Mouse (Mus musculus) myocyte (in vitro differentiated cells): Measurements from ENCODE around the gene Robo2. TPM values are rescaled to one million over a fixed set of nuclear protein-coding genes. Genes with fewer than 3 reads are reported as not detected.

ENCODE experiments used
- H3K27me3 ChIP-seq: one replicate; pipeline ENCODE4 v1.6.1; 2011; ENCODE audit not compliant: control insufficient read depth, insufficient read depth, insufficient read length
- H3K36me3 ChIP-seq: one replicate; pipeline ENCODE4 v1.6.1; 2011; ENCODE audit not compliant: control insufficient read depth, insufficient read depth
- H3K4me2 ChIP-seq: one replicate; pipeline ENCODE4 v1.6.1; 2011; ENCODE audit warnings: low read depth, control low read depth
- H3K4me3 ChIP-seq: one replicate; pipeline ENCODE4 v1.5.1; 2011; ENCODE audit warnings: mild to moderate bottlenecking, control low read depth, moderate library complexity
- H3K79me2 ChIP-seq: one replicate; pipeline ENCODE4 v1.6.1; 2011; ENCODE audit not compliant: control insufficient read depth, insufficient read depth
- H3ac ChIP-seq: one replicate; pipeline ENCODE4 v1.6.1; 2011; ENCODE audit not compliant: control insufficient read depth, insufficient read length
- CEBPB ChIP-seq: IDR thresholded peaks from 2 replicates; pipeline ENCODE4 v1.6.1; 2011; ENCODE audit warnings: mild to moderate bottlenecking, moderate library complexity; ENCODE audit not compliant: poor library complexity, insufficient read depth, severe bottlenecking
- E2F4 ChIP-seq: IDR thresholded peaks from one replicate; pipeline ENCODE4 v1.6.1; 2011; ENCODE audit warnings: mild to moderate bottlenecking, control low read depth, moderate library complexity; ENCODE audit not compliant: insufficient read depth
- MAX ChIP-seq: IDR thresholded peaks from one replicate; pipeline ENCODE4 v1.6.1; 2011; ENCODE audit warnings: low read depth, mild to moderate bottlenecking, control low read depth
- MYOD1 ChIP-seq, 3 experiments: IDR thresholded peaks; one replicate each; pipeline ENCODE4 v1.6.1; 2011; ENCODE audit warnings: control low read depth in 2 of 3, low read depth in 2 of 3, mild to moderate bottlenecking in 2 of 3, moderate library complexity in 1 of 3; ENCODE audit not compliant: insufficient read length in 2 of 3, control insufficient read depth in 1 of 3
- MYOG ChIP-seq, 3 experiments: IDR thresholded peaks; one replicate each; pipeline ENCODE4 v1.6.1; 2011; ENCODE audit warnings: control low read depth in 2 of 3, low read depth in 2 of 3, mild to moderate bottlenecking in 2 of 3; ENCODE audit not compliant: insufficient read length in 2 of 3, control insufficient read depth in 1 of 3, insufficient read depth in 1 of 3
- POLR2AphosphoS2 ChIP-seq: IDR thresholded peaks from one replicate; pipeline ENCODE4 v1.6.1; 2011; ENCODE audit warnings: low read depth, control low read depth; ENCODE audit not compliant: insufficient read length
- REST ChIP-seq: IDR thresholded peaks from one replicate; pipeline ENCODE4 v1.6.1; 2011; ENCODE audit warnings: mild to moderate bottlenecking, control low read depth, moderate library complexity; ENCODE audit not compliant: insufficient read depth, insufficient read length
- SRF ChIP-seq: IDR thresholded peaks from one replicate; pipeline ENCODE4 v1.6.1; 2011; ENCODE audit warnings: low read depth; ENCODE audit not compliant: control insufficient read depth, insufficient read length
- TCF12 ChIP-seq: IDR thresholded peaks from one replicate; pipeline ENCODE4 v1.6.1; 2011; ENCODE audit warnings: mild to moderate bottlenecking, control low read depth; ENCODE audit not compliant: poor library complexity, insufficient read depth, severe bottlenecking
- TCF3 ChIP-seq: IDR thresholded peaks from one replicate; pipeline ENCODE4 v1.6.1; 2011; ENCODE audit warnings: low read depth, control low read depth; ENCODE audit not compliant: insufficient read length
- USF1 ChIP-seq: IDR thresholded peaks from one replicate; pipeline ENCODE4 v1.6.1; 2011; ENCODE audit warnings: low read depth, mild to moderate bottlenecking, control low read depth, moderate library complexity
- polyA plus RNA-seq: library from polyadenylated mRNA; unstranded; fragments of >200 nt; fragmentation: generic; extraction: Trizol; gene quantifications from one replicate; pipeline ENCODE4 v1.2.1, GENCODE M21; 2012; ENCODE audit warnings: missing spikeins

Gene Robo2
- polyA plus RNA-seq, 1 experiment, result 19.6 TPM

GRCm38 (mm10) chr16:74410125-74410524 lies 1.5 kb downstream of the Robo2 start:
- peak in 2 of 3 experiments; percentile 25 to 27 for TF ChIP-seq MYOD1 (IDR thresholded peaks at IDR 0.05; ENCODE audit: control insufficient read depth in 1 of 3, insufficient read length in 2 of 3, low read depth in 2 of 3)
- no peak for TF ChIP-seq E2F4
- Histone ChIP-seq H3K79me2 (no peaks in the 10 kb centered on the region), H3K36me3 (no peaks in the 10 kb centered on the region), H3K4me2 (peak overlapping the region; percentile 86), H3K27me3 (no peaks in the 10 kb centered on the region), H3K4me3 (peak overlapping the region; percentile 43), H3ac (no peak overlapping the region)

- Histone ChIP-seq H3K79me2 (no peaks in the 10 kb centered on the region), H3K27me3 (no peaks in the 10 kb centered on the region), H3K36me3 (no peaks in the 10 kb centered on the region), H3K4me2 (peak overlapping the region; percentile 86), H3ac (no peak overlapping the region), H3K4me3 (peak overlapping the region; percentile 43)
- TF ChIP-seq SRF (no peak), MYOD1 (IDR thresholded peaks at IDR 0.05; ENCODE audit: control insufficient read depth in 1 of 3, insufficient read length in 2 of 3, low read depth in 2 of 3) (peak in 2 of 3 experiments; percentile 18 to 42)
Observed at GRCm38 (mm10) chr16:74409548-74409947, 2.1 kb downstream of the Robo2 start.

GRCm38 (mm10) chr16:74408566-74408965 lies 3.1 kb downstream of the Robo2 start:
- TF ChIP-seq USF1, result no peak
- no peak for TF ChIP-seq POLR2AphosphoS2
- no peak for TF ChIP-seq MYOG (IDR thresholded peaks at IDR 0.05; ENCODE audit: control insufficient read depth in 1 of 3, insufficient read depth in 1 of 3, insufficient read length in 2 of 3, low read depth in 2 of 3)
- TF ChIP-seq E2F4, result no peak
- TF ChIP-seq REST, result no peak
- TF ChIP-seq TCF3, result no peak
- TF ChIP-seq TCF12, result no peak
- no peak for TF ChIP-seq MAX
- no peak for TF ChIP-seq MYOD1 (IDR thresholded peaks at IDR 0.05; ENCODE audit: control insufficient read depth in 1 of 3, insufficient read length in 2 of 3, low read depth in 2 of 3)
- TF ChIP-seq SRF, result no peak
- peak overlapping the region; percentile 43 for H3K4me3 ChIP-seq

GRCm38 (mm10) chr16:74397291-74397690 lies 14.3 kb downstream of the Robo2 start:
- H3K4me2 ChIP-seq, result no peak overlapping the region
- H3K27me3 ChIP-seq, result no peaks in the 10 kb centered on the region
- H3K79me2 ChIP-seq, result no peaks in the 10 kb centered on the region
- no peaks in the 10 kb centered on the region for H3K36me3 ChIP-seq
- H3ac ChIP-seq, result no peak overlapping the region
- H3K4me3 ChIP-seq, result no peak overlapping the region
- TF ChIP-seq REST, result no peak
- TF ChIP-seq TCF12, result no peak
- no peak for TF ChIP-seq MAX
- TF ChIP-seq SRF, result no peak
- TF ChIP-seq MYOD1 (IDR thresholded peaks at IDR 0.05; ENCODE audit: control insufficient read depth in 1 of 3, insufficient read length in 2 of 3, low read depth in 2 of 3), result no peak
- no peak for TF ChIP-seq USF1
- no peak for TF ChIP-seq E2F4

More at GRCm38 (mm10) chr16:74408566-74408965, 3.1 kb downstream of the Robo2 start:
- H3K36me3 ChIP-seq, result no peaks in the 10 kb centered on the region
- no peaks in the 10 kb centered on the region for H3K79me2 ChIP-seq
- H3K27me3 ChIP-seq, result no peaks in the 10 kb centered on the region
- H3ac ChIP-seq, result no peak overlapping the region
- H3K4me2 ChIP-seq, result peak overlapping the region; percentile 86

- H3ac ChIP-seq, result no peak overlapping the region
- TF ChIP-seq SRF, result no peak
- peak; percentile 63; the same call in 1 of the 2 replicates for TF ChIP-seq CEBPB
- no peaks in the 10 kb centered on the region for H3K27me3 ChIP-seq
- no peak overlapping the region for H3K4me2 ChIP-seq
- H3K4me3 ChIP-seq, result no peak overlapping the region
- H3K36me3 ChIP-seq, result no peaks in the 10 kb centered on the region
- H3K79me2 ChIP-seq, result no peaks in the 10 kb centered on the region
Observed at GRCm38 (mm10) chr16:74395678-74396077, 15.9 kb downstream of the Robo2 start.

GRCm38 (mm10) chr16:74379458-74379857 lies 32.2 kb downstream of the Robo2 start:
- no peak for TF ChIP-seq MYOG (IDR thresholded peaks at IDR 0.05; ENCODE audit: control insufficient read depth in 1 of 3, insufficient read depth in 1 of 3, insufficient read length in 2 of 3, low read depth in 2 of 3)
- TF ChIP-seq CEBPB, result no peak
- TF ChIP-seq TCF12, result no peak
- no peak for TF ChIP-seq REST
- TF ChIP-seq POLR2AphosphoS2, result no peak
- TF ChIP-seq SRF, result no peak
- no peak for TF ChIP-seq TCF3
- TF ChIP-seq MAX, result no peak

More at GRCm38 (mm10) chr16:74379458-74379857, 32.2 kb downstream of the Robo2 start:
- Histone ChIP-seq H3K27me3 (no peaks in the 10 kb centered on the region), H3K79me2 (peaks cover 2% of the 10 kb centered on the region), H3ac (no peak overlapping the region), H3K4me3 (no peak overlapping the region), H3K36me3 (no peaks in the 10 kb centered on the region), H3K4me2 (no peak overlapping the region)
